Mouse (Mus musculus) liver, postnatal 0 days (tissue): Measurements from ENCODE around the gene Plod2.

ENCODE experiments used
- CTCF ChIP-seq: sonication (generic); IDR thresholded peaks from 2 replicates; pipeline ENCODE4 v1.5.1; 2016; ENCODE audit warnings: antibody characterized with exemption, low read depth
- EP300 ChIP-seq: IDR thresholded peaks from 2 replicates; pipeline ENCODE4 v1.6.1; 2016; ENCODE audit warnings: antibody characterized with exemption, low read depth, mild to moderate bottlenecking

- TF ChIP-seq CTCF (no peak), EP300 (no peak)
Measured at GRCm38 (mm10) chr9:92592757-92593156, 50.7 kb downstream of the Plod2 start.
